Mouse (Mus musculus) intestine, embryonic 15.5 days (tissue): ENCODE results near the gene Card6. TPM values are rescaled to one million over a fixed set of nuclear protein-coding genes. Genes with fewer than 3 reads are reported as not detected.

ENCODE experiments used
- ATAC-seq: fragments of 200-750 bp; cut with Nextera tagmentation; 2 replicates; pipeline ENCODE4 v1.8.0; 2017; ENCODE audit warnings: moderate TSS enrichment, moderate library complexity
- H3K27ac ChIP-seq: fragments of 300-500 bp; sonication (generic); 2 replicates; pipeline ENCODE4 v1.5.1; 2015; ENCODE audit warnings: mild to moderate bottlenecking, inconsistent platforms
- H3K27me3 ChIP-seq: fragments of 300-500 bp; sonication (generic); replicated peaks from 2 replicates; pipeline ENCODE4 v1.6.1; 2015; ENCODE audit warnings: inconsistent platforms
- H3K36me3 ChIP-seq: fragments of 300-500 bp; sonication (generic); 2 replicates; pipeline ENCODE4 v1.6.1; 2015; ENCODE audit warnings: inconsistent platforms
- H3K4me1 ChIP-seq: fragments of 300-500 bp; sonication (generic); replicated peaks from 2 replicates; pipeline ENCODE4 v1.6.1; 2015; ENCODE audit warnings: inconsistent platforms
- H3K4me2 ChIP-seq: fragments of 300-500 bp; sonication (generic); replicated peaks from 2 replicates; pipeline ENCODE4 v1.6.1; 2015; ENCODE audit warnings: mild to moderate bottlenecking, inconsistent platforms
- H3K4me3 ChIP-seq: fragments of 300-500 bp; sonication (generic); replicated peaks from 2 replicates; pipeline ENCODE4 v1.5.1; 2015; ENCODE audit warnings: inconsistent platforms
- H3K9ac ChIP-seq: fragments of 300-500 bp; sonication (generic); 2 replicates; pipeline ENCODE4 v1.6.1; 2015; ENCODE audit warnings: inconsistent platforms
- H3K9me3 ChIP-seq: fragments of 300-500 bp; sonication (generic); 2 replicates; pipeline ENCODE4 v1.6.1; 2016; ENCODE audit warnings: inconsistent platforms
- WGBS: fragments of 180-500 bp; shearing (Covaris S2); methylation state at CpG from one replicate; pipeline ENCODE4 v1.1.7; 2015; 5-methylcytosine and 5-hydroxymethylcytosine counted together
- polyA plus RNA-seq: library from polyadenylated mRNA; unstranded; fragments of >200 nt; fragmentation: Nextera tagmentation; extraction: Ambion mirVana; gene quantifications from 2 replicates; pipeline ENCODE4 v1.2.1, GENCODE M21; 2015

Card6 gene
- polyA plus RNA-seq = 1.7 and 1.8 TPM in 2 replicates

GRCm38 (mm10) chr15:5107686-5108654 is at the start of gene Card6:
Card6 (minus strand) TSS chr15:5108539.
- no peaks in the 10 kb centered on the region for H3K27me3 ChIP-seq
- H3K4me3 ChIP-seq = peak within 1 kb of the TSS; percentile 25
- ATAC-seq = no peak
- H3K36me3 ChIP-seq = no peaks in the 10 kb centered on the region
- H3K9me3 ChIP-seq = no peaks in the 10 kb centered on the region
- no peaks in the 10 kb centered on the region for H3K4me1 ChIP-seq
- peak within 1 kb of the TSS; percentile 44 for H3K4me2 ChIP-seq
- H3K9ac ChIP-seq = no peak within 1 kb of the TSS; the same call in 1 of the 2 replicates
- WGBS = 43% methylated on average over 21 of the region's 21 CpGs
- H3K27ac ChIP-seq = 0 out of 2 replicates have a peak within 1 kb of the TSS, but pooled peaks have one; percentile 7

- no peak overlapping the region for H3K4me2 ChIP-seq
- WGBS = 70% methylated on average over 1 of the region's 1 CpGs
These were observed 49.0 kb upstream of the Card6 start for GRCm38 (mm10) chr15:5157386-5157785.

GRCm38 (mm10) chr15:5156355-5156754 is 48.0 kb upstream of the Card6 start:
- 84% methylated on average over 4 of the region's 4 CpGs for WGBS
- no peak for ATAC-seq
- Histone ChIP-seq H3K9me3 (no peaks in the 10 kb centered on the region), H3K9ac (no peak overlapping the region), H3K4me1 (peaks cover 9% of the 10 kb centered on the region), H3K4me3 (no peak overlapping the region), H3K27ac (no peak overlapping the region), H3K36me3 (no peaks in the 10 kb centered on the region), H3K27me3 (no peaks in the 10 kb centered on the region), H3K4me2 (no peak overlapping the region)

More at GRCm38 (mm10) chr15:5157386-5157785, 49.0 kb upstream of the Card6 start:
- Histone ChIP-seq H3K4me1 (peaks cover 9% of the 10 kb centered on the region), H3K36me3 (no peaks in the 10 kb centered on the region), H3K27me3 (no peaks in the 10 kb centered on the region), H3K4me3 (no peak overlapping the region), H3K9ac (no peak overlapping the region), H3K27ac (no peak overlapping the region), H3K9me3 (no peaks in the 10 kb centered on the region)
- no peak for ATAC-seq

GRCm38 (mm10) chr15:5155093-5155492 is 46.8 kb upstream of the Card6 start:
- 0 out of 2 replicates have a peak, but pooled peaks have one; percentile 6 for ATAC-seq
- Histone ChIP-seq H3K4me3 (no peak overlapping the region), H3K27me3 (no peaks in the 10 kb centered on the region), H3K27ac (no peak overlapping the region), H3K36me3 (no peaks in the 10 kb centered on the region), H3K9ac (no peak overlapping the region), H3K4me2 (0 out of 2 replicates have a peak overlapping the region, but pooled peaks have one; percentile 30), H3K9me3 (no peaks in the 10 kb centered on the region), H3K4me1 (peaks cover 9% of the 10 kb centered on the region)
- 73% methylated on average over 5 of the region's 5 CpGs for WGBS

- H3K4me1 ChIP-seq = peaks cover 9% of the 10 kb centered on the region
- H3K4me3 ChIP-seq = no peak overlapping the region
- no peak overlapping the region for H3K27ac ChIP-seq
- H3K4me2 ChIP-seq = peak overlapping the region; percentile 30; the same call in 1 of the 2 replicates
- H3K9ac ChIP-seq = no peak overlapping the region
- H3K27me3 ChIP-seq = no peaks in the 10 kb centered on the region
- no peaks in the 10 kb centered on the region for H3K36me3 ChIP-seq
- WGBS = 61% methylated on average over 9 of the region's 9 CpGs
- no peaks in the 10 kb centered on the region for H3K9me3 ChIP-seq
- ATAC-seq = peak; percentile 64; the same call in 1 of the 2 replicates
These were observed 46.3 kb upstream of the Card6 start for GRCm38 (mm10) chr15:5154621-5155020.

GRCm38 (mm10) chr15:5152171-5152570 is 43.8 kb upstream of the Card6 start:
- H3K36me3 ChIP-seq = no peaks in the 10 kb centered on the region
- H3K4me2 ChIP-seq = no peak overlapping the region
- no peaks in the 10 kb centered on the region for H3K9me3 ChIP-seq
- ATAC-seq = no peak
- WGBS = 95% methylated on average over 6 of the region's 6 CpGs
- H3K9ac ChIP-seq = no peak overlapping the region
- peaks cover 9% of the 10 kb centered on the region for H3K4me1 ChIP-seq
- H3K27me3 ChIP-seq = no peaks in the 10 kb centered on the region
- no peak overlapping the region for H3K4me3 ChIP-seq
- H3K27ac ChIP-seq = no peak overlapping the region

GRCm38 (mm10) chr15:5149187-5149586 is 40.8 kb upstream of the Card6 start:
- H3K9me3 ChIP-seq = no peaks in the 10 kb centered on the region
- peaks cover 7% of the 10 kb centered on the region for H3K4me1 ChIP-seq
- H3K4me2 ChIP-seq = 0 out of 2 replicates have a peak overlapping the region, but pooled peaks have one; percentile 2
- 39% methylated on average over 4 of the region's 4 CpGs for WGBS
- ATAC-seq = peak; percentile 66
- no peak overlapping the region for H3K4me3 ChIP-seq
- no peak overlapping the region for H3K27ac ChIP-seq
- no peaks in the 10 kb centered on the region for H3K36me3 ChIP-seq
- no peak overlapping the region for H3K9ac ChIP-seq
- H3K27me3 ChIP-seq = no peaks in the 10 kb centered on the region

GRCm38 (mm10) chr15:5145196-5145945 is 37.0 kb upstream of the Card6 start:
- Histone ChIP-seq H3K9ac (no peak overlapping the region), H3K4me3 (peak overlapping the region; percentile 96)
- 42% methylated on average over 9 of the region's 9 CpGs for WGBS

GRCm38 (mm10) chr15:5144021-5144778 is 35.9 kb upstream of the Card6 start:
- Histone ChIP-seq H3K9me3 (no peaks in the 10 kb centered on the region), H3K36me3 (no peaks in the 10 kb centered on the region), H3K9ac (peak overlapping the region; percentile 85), H3K4me1 (peaks cover 7% of the 10 kb centered on the region), H3K27me3 (no peaks in the 10 kb centered on the region), H3K4me2 (peak overlapping the region; percentile 59), H3K27ac (peak overlapping the region; percentile 88), H3K4me3 (peak overlapping the region; percentile 96)
- WGBS = under 1% methylated on average over 61 of the region's 61 CpGs
- ATAC-seq = peak; percentile 87

More at GRCm38 (mm10) chr15:5145196-5145945, 37.0 kb upstream of the Card6 start:
- no peaks in the 10 kb centered on the region for H3K9me3 ChIP-seq
- ATAC-seq = no peak
- no peak overlapping the region for H3K27ac ChIP-seq
- no peaks in the 10 kb centered on the region for H3K36me3 ChIP-seq
- H3K4me2 ChIP-seq = peak overlapping the region; percentile 59
- H3K27me3 ChIP-seq = no peaks in the 10 kb centered on the region
- peaks cover 7% of the 10 kb centered on the region for H3K4me1 ChIP-seq

GRCm38 (mm10) chr15:5143361-5144020 is 35.2 kb upstream of the Card6 start, which contains the start of gene Prkaa1:
Prkaa1 (plus strand) TSS chr15:5143861.
- WGBS = under 1% methylated on average over 74 of the region's 80 CpGs
- no peaks in the 10 kb centered on the region for H3K9me3 ChIP-seq
- peaks cover 7% of the 10 kb centered on the region for H3K4me1 ChIP-seq
- ATAC-seq = peak; percentile 96
- no peaks in the 10 kb centered on the region for H3K36me3 ChIP-seq
- H3K27me3 ChIP-seq = no peaks in the 10 kb centered on the region
- peak within 1 kb of the TSS; percentile 59 for H3K4me2 ChIP-seq
- H3K4me3 ChIP-seq = peak within 1 kb of the TSS; percentile 96
- peak within 1 kb of the TSS; percentile 85 for H3K9ac ChIP-seq
- peak within 1 kb of the TSS; percentile 88 for H3K27ac ChIP-seq

- 66% methylated on average over 5 of the region's 5 CpGs for WGBS
- Histone ChIP-seq H3K27ac (no peak overlapping the region), H3K4me3 (no peak overlapping the region)
These were observed 34.4 kb upstream of the Card6 start for GRCm38 (mm10) chr15:5142714-5143113.

More at GRCm38 (mm10) chr15:5142714-5143113, 34.4 kb upstream of the Card6 start:
- no peak overlapping the region for H3K4me2 ChIP-seq
- H3K4me1 ChIP-seq = peaks cover 11% of the 10 kb centered on the region
- ATAC-seq = no peak
- no peaks in the 10 kb centered on the region for H3K36me3 ChIP-seq
- H3K9ac ChIP-seq = no peak overlapping the region
- H3K27me3 ChIP-seq = no peaks in the 10 kb centered on the region
- H3K9me3 ChIP-seq = no peaks in the 10 kb centered on the region
